Mouse (Mus musculus): ENCODE measurements around the gene Zc2hc1b.
A peak's percentile ranks its signal among the peaks of the same experiment; 100 is the strongest.
"Not testable (repeated sequence)": the region's sequence is repeated elsewhere in the genome, so short reads cannot be mapped to it uniquely, and the experiment has no call there.

Zc2hc1b gene

DNA sequence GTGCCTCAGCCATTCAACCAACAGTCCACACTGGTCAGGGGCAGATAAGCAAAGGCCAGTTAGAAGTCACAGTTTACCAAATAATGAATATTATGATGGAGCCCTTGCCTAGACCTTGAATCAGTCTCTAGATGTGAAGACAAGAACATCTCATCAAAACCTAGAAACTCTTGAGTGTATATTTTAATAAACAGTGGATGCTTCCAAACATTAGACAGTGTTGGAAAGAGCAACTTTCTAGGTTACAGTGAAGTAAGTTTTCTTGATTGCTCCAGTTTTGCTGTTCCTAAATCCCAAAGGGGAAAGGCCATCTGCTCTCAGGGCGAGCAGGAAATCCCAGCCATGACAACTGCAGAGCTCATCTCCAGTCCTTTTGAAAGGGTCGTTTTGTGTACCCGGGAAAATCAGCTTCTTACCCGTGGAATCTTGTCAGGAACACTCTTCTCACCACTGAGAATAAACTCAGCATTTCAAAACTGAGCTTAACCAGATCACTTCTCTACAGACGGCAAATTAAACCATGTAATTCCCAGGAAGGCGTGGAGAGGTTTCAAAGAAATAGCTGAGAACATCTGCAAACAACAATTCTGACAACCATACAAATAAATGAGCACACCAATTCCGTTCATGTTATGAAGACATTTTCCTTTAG lies at the start of gene Zc2hc1b:
Zc2hc1b (minus strand) TSS at position 51 of the 652 bp plus-strand sequence.
- no peak for DNase-seq (ENCODE audit: low read depth, low spot score)

DNA sequence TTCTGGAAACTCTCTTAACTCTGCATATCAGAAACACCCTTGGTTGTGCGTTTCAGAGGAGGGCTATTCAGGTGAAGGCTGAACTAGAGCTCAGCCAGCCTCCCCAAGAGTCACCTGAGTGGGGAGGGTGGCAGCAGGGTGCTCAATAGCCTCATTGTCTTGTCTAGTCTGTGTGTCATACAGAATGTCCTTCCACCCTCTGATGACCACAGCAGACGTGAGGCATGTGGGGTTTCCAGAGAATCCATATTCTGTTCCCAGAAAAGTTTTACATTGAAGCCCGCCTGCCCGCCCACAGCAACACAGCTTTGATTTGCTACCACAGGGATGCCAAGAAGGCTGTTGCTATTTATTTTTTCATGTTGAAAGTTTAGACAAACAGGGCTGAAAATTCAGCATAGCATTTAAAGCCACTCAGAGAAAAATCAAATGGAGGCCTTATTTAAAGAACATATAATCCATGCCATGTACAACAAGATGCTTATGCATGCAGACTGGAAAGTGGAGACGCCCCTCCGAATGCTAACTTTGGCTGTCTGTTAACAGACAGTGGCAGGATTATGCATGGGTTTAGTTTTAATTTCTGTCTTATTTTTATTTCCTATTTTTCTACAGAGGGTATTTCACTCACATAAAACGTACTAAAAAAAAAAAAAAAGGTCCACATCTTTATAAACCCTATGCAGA lies 47.7 kb upstream of the Zc2hc1b start:
- DNase-seq (ENCODE audit: low read depth, low spot score), result no peak

DNA sequence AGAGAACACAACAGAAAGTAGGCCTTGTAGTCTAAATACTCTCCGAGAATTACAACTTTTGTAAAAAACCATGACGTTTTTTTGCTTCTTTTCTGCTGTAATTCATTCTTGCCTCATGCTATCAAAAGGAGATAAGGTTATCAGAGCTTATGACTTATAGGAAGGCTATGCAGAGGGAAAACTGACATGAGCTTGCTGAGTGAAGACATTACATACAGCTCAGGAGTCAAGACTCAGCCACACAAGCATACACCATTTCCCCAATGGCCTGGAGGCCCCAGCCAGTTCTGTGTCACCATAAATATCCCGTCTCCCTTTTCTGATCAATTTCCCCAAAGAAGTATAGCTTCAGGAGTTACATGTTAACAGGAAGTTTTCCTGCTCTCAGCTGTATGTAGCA lies 44.3 kb upstream of the Zc2hc1b start:
- no peak for DNase-seq (ENCODE audit: low read depth, low spot score)

DNA sequence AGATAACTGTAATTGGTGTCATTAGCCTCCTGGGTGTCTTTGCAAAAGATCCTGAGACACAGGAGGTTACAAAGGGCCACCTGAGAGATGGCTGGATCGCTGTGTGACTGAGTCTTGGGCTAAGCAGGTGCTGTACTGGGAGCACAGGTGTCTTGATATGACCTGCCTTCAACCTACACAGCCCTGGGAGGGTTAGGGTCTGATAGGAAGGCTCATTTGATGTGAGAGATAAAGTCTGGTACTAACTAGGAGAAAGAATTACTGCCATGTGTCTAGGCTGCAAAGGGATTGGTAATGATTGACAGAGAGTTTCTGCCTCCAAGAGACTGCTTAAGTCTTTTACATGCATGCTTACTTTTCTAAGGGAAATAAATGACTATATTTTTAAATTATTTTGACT lies 42.2 kb upstream of the Zc2hc1b start:
- no peak for DNase-seq (ENCODE audit: low read depth, low spot score)

DNA sequence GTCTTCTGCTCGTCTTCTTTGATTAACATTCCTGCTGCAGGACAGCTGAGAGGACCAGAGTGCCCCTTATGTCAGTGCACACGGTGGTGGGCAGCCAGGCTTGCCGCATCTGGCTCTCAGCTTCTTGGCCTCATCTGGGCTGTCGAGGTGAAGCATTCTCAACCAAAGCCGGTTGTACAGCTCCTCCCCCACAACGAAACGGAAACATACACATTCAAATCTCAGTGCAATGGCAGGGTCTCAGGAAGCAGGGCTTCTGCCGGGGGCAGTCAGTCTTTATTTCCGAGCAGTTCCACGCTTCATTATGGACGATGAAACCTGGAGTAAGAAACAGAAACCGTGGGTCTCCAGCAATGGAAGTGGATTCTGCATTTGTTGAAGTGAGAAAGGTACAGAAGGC lies 36.1 kb upstream of the Zc2hc1b start:
- DNase-seq (ENCODE audit: low read depth, low spot score), result no peak

DNA sequence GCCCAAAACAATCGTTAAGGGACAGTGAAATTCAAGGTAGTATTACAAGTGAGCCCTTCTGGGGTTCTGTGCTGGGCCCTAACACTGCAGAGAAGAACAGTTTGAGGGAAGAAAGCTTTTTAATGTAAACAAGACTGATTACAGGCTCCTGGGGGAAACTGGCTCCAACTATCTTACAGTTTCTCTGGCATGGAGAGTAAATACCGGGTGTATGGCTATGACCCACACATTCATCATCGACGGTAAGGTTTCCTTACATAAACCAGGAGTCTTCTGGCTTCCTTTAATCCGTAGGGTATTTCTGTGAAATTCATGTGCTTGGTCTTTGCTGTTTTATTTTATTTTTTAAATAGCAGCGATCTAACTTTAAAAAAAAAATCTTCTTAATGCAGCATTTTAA lies 35.0 kb upstream of the Zc2hc1b start:
- DNase-seq (ENCODE audit: low read depth, low spot score), result no peak

DNA sequence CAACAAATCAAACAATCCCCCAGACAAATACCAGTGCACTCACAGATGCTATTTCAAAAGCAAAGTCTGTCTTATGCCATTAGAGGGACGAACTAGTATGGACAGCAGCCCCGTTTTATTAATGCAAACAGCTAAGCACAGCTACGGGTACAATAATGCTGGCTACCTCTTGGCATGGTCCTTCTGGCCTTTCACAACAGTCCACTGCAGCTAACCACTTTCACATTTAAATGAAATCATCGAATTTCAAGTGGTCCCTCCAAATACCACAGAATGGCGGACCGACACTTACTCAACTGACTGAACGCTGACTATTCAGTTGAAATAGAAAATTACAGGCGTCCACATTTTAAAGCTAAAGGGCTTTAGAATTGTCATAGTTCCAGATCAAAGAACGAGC lies 34.5 kb upstream of the Zc2hc1b start:
- DNase-seq (ENCODE audit: low read depth, low spot score), result no peak

DNA sequence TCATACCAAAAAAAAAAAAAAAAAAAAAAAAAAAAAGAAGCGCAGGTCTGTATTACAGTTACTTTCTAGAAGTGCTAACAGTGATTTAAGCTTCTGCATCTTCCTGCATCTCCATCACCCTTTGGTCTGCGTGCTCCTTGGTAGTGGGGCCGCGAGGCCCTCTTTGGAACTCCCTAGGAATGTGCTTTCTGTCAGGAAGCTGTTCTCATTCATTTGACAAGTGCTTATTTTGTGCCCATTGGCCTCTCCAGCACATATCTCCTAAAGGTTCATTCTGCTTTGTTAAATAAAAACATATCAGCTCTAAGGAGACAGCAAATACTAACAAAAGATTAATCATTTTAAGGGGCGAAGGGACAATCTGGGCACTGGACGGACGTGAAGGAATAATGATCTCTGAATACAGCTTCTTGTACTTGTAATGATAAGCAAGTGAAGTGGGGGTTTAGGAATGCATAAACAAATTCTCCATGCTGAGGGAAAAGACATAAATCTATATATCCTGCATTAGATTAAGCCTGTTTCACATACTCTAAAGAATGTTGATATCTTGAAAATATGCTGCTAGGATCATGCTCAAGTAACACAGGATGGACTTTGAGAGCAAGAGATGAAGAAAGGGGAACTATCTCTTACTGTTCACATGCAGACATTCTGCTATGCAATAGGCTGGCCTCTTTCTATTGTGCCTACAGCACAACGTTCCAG lies 32.3 kb upstream of the Zc2hc1b start:
- DNase-seq (ENCODE audit: low read depth, low spot score), result no peak

DNA sequence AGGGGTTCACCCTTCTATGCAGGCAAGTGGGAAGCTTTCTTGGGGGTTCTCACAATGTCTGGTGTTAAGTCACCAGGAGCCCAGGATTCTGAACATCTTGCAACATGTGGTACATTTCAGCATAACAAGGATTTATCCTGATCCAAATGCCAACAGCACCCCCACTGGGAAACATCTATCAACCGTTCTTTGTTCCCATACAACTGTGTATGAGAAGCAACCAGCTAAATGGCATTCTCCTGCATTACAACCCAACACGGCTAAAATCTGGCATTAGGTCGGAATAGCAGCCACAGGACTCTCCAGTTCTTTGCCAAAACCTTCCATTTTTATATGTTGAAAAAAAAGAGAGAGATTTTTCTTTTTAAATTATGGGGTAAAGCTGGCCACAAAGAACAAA lies 31.7 kb upstream of the Zc2hc1b start:
- DNase-seq (ENCODE audit: low read depth, low spot score), result no peak

DNA sequence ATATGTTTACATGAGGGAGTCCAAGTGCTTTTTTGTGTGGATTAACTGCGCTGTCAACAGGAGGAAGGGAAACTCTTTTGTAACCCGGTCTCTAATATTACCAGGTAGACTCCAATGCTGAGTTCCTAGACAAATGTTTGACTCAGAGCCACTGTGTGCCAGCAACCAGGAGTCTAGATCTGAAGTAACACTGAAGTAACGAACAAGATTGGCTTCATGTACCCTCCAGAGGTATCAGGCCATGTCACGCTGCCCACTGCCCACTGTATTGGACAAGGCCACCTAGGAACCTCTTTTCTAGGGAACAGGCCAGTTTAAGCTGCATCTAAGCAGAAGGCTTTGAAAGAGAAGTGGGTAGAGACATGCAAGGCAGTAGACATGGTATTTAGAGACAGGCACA lies 31.2 kb upstream of the Zc2hc1b start:
- DNase-seq (ENCODE audit: low read depth, low spot score), result no peak

DNA sequence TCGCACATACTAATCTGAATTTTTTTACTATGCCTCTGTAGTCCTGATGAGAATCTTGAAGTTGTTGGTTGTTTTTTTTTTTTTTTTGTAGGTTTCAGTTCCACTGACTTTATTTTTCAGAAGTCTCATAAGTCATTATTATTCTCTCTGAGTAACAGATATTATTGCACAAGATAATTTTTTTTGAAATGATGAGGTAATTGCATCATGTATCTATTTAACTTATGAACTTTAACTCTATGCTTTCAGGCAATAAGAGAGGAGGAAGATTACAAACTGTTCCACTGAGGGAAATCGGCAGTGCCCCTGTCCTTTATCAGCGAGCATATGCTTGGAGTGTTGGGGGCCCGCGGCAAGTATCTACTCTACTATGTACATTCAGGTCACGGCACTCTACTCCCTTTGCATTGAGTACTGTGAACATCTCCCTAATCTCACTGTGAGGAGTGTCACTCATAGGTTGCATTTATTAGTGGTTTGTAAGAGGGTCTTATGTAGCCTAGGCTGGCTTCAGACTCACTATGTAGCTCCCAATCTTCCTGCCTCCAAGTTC lies 24.0 kb upstream of the Zc2hc1b start:
- no peak for DNase-seq (ENCODE audit: low read depth, low spot score)

DNA sequence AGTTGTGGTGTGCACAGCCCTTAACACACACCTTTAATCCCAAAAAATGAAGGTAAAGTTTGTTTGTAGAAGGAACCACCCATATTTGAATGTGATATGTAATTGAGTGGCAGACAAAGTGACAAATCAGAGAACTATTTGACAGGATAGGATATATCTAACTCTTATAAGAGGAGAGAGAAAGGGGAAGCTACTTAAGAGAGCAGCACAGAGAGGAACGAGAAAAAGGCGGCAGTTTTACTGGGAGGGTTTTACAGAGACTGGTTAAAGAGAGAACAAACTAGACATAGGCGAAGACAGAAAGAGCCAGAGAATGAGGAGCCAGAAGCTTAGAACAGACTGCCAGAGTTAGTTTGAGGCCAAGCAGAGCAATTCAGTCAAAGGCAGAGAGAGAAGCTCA lies 23.0 kb upstream of the Zc2hc1b start:
- DNase-seq (ENCODE audit: low read depth, low spot score), result no peak

DNA sequence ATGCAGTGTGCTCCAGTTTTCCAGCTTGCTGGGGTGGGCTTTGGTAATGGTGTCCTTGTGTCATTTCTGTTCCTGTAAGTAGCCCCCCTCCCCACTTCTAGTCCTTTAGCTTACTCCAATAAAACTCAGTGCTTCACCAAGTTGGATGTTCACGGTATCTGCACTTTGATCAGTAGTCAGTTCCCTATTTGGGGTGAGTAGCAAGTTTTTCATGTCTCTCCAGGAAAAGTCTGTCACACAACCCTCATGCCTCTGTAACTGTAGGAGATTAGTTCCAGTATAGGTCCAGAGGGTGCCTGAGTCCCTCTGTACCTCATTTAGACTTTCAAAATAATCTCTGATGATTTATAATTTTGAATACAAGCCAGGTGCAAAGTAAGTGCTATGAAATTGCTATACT lies 21.4 kb upstream of the Zc2hc1b start:
- no peak for DNase-seq (ENCODE audit: low read depth, low spot score)

DNA sequence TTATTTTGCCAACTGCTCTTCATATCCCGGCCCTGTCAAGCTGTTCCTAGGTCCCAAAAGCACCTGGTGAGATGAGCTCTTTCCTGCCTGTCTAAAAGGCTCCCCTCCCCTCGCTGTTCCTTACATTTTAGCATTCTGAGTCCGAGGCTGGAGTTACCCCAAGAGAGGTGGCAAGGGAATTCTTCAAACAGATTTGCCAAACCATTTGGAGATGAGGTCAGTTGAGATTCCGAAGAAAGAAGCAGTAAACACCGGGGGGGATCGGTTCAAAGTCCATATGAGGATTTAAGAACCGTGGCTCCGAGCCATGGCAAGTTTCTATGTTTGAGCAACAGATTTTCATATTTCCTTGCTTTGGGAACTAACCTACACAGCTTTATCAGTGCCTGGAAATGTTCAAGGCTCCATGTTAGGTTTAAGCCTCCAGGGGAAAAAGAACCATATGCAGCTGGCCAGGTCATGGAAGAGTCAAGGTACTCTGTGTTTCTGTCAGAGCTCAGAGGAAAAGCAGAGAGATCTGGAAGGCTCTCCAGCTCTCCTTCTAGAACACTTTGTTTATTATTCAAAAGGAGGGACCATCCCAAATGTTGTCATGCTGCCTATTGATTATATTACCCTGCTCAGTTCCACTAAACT lies 19.2 kb upstream of the Zc2hc1b start:
- DNase-seq (ENCODE audit: low read depth, low spot score), result no peak

DNA sequence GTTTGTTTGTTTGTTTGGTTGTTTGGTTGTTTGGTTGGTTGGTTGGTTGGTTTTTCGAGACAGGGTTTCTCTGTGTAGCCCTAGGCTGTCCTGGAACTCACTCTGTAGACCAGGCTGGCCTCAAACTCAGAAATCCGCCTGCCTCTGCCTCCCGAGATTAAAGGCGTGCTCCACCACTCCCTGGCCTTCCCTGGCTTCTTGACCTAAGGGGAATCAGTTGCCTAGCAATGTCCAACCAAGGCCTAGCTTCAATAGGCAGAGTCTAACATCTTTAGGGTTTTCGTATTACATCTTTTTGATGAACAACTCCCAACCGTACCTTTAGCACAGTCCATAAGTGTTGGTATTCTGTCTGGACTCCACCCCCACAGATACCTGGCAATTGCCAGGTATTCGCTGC lies 15.7 kb upstream of the Zc2hc1b start:
- not testable (repeated sequence) for DNase-seq (ENCODE audit: low read depth, low spot score)

DNA sequence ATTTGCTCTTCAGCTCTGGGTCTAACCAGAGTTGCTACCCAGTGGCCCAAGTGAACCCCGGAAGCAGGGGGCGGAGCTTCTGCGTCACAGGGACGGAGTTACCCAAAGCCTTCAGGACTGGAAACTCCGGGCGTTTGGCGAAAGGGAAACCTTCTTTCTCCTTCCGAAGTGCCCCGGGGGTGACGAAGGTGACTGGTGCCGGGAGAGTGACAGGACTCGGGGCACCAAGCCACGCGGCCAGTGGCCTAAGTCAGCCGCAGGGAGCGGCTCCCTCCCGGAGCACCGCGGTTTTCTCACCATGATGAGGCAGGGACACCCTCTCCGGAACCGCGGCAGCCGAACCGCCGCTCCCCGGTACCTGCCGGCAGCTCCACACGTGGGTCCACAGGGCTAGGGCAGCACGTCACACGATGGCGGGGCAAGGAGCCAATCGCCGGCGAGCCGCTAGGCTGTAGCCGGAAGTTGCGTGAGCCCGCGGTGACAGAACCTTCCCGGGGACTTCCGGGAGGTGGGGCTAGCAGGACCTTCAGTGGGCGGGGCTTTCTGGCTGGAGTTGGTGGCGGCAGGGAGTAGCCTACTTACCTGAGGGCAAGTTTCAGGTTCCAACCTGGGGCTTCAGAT lies 15.0 kb upstream of the Zc2hc1b start, which contains the start of gene Ltv1:
Ltv1 (minus strand) TSS at position 438 of the 621 bp plus-strand sequence.
- peak; percentile 90 for DNase-seq (ENCODE audit: low read depth, low spot score)

DNA sequence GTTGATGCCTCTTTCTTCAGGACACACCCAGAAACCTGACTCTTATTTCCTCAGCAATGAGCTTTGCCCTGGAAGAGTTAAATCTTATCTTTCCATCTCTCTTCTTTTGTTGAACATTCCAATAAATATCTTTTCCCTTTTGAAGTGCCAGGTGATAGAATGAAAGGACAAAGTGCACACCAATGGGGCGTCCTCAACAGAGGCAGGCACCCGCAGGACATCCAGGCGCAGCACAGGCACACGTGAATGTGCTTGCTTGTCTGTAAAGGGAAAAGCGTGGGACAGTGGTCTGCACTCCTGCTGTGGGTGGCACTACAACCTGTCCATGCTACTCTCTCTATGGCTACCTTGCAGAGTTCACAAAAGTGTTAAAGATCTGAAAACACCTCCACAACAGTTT lies 12.1 kb upstream of the Zc2hc1b start:
- no peak for DNase-seq (ENCODE audit: low read depth, low spot score)

DNA sequence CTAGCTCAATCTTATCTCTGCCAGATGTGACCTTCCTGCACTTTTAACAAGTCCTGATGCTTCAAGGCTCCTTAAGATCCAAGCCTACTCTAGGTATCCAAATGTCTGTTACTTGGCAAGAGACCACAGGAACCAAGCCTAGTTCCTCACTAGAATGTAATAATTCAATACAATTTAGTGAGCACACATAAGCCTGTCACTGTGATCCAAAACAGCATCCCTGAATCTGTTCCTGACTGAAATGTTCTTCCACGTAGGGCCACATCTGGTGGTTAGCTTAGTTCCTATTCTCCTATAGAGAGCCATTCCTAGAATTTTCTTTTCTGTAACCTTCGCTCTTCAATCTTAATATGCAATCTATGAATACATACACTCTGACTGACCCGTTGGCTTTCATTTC lies 8.9 kb upstream of the Zc2hc1b start:
- DNase-seq (ENCODE audit: low read depth, low spot score), result no peak

DNA sequence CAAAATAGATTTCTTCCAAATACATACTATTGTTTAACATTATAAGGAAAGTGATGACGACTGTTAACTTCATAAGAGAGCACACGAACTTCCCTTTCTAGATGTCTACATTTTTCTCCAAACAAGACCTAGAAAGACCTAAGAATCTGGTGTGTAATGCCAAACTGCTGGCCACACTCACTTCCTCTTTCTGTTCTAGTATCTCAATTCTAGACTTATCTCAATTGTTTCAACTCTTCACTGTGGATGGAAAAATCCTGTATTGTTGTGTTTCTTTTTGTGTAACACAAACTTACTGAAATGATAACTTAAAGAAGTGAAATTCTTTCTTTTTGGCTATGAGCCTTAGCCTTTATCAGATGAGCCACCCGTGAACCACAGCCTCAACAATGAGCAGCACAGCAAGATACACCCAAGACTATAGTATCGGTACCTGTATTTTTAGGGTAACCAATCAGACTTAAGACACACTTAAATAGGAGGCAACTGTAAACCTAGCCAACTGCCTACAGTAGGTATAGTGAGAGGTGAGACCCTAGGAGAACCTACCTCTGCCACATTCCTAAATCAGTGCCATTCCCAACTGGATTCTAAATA lies 6.4 kb upstream of the Zc2hc1b start:
- DNase-seq (ENCODE audit: low read depth, low spot score), result no peak

DNA sequence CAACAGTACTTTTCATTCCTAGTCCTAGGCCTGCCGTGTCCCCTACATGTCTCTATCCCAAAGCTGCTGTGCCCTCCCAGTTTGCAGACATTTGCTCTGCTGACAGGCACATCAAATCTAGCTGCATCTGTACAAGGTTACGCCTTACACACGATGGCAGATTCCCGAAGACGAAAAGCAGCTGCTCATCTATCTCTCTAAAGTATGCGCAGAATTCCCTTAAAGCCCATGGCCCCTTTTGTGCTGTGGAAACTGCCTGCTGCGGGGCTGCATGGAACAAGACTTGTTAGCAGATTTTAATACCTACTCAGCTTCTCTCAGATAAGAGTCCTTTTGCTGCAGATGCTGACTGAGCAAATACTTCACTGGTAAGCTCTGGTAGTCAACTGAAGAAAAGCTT lies 2.4 kb upstream of the Zc2hc1b start:
- no peak for DNase-seq (ENCODE audit: low read depth, low spot score)

DNA sequence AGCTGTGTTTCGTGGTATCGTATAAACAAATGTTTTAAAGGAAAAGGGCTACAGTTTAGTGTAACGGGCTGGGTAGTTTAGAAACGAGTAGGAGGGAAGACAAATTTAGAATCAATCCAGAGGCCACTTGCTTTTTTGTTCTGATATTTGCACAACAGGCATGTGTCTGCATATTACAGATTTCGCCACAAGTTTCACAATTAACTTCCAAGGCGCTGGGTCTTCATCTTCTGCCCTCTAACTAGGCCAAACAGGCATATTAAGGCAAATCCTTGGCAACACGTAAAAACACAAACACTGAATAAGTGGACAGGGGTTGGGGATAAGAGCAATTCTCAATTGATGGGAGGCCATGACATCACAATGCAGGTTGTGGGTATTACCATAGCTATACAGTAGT lies 2.0 kb downstream of the Zc2hc1b start:
- DNase-seq (ENCODE audit: low read depth, low spot score), result no peak
